Mouse (Mus musculus) mouse trophoblast stem cell (cell line): ENCODE measurements around the gene Dmrt1.

Experiments
- in situ Hi-C, 2 experiments: fragments of 300-500 bp; cut with MseI, MboI; formaldehyde crosslinking; loops; 2 replicates in 1 of 2; 3 replicates in 1 of 2; pipeline ENCODE4 v1.15.1; 2025

Dmrt1 gene

DNA sequence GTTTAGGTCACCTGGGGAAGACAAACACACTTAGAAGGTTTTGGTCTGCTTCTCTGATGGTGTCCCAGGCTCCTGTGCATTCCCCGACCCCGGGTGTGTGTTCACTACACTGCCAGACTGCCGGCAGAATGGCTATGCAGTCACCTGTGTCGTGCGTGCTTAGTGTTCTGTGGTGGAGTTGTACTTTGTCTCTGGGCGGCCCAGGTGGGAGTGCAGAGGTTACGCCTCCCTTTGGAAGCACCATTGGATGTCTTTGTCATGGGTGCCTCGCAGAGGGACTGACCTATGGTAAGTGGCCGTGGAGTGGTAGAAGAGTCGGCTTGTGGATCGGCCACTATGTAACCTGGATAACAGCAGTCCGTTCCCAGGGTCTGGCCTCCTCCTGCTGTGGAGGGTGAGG, 59.0 kb downstream of the Dmrt1 start:
- in situ Hi-C loops, result no loop called here

DNA sequence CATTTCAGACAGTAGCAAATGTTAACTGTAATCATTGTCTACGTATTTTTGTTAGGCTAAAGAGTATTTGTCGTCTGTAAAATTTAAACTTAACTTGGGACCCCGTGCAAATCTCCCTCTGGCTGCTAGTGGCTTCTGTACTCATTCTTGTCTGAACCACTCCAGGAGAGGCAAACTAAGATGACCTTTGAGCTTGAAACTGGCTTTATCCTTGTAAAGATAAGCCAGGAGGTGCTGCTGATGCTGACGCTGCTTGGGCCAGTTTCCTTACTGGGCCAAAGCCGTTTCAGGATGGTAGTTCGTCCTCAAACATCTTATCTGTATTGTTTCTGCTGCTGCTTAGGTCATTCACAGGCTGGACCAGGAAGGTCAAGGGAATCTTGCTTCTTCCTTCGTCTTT, 64.4 kb downstream of the Dmrt1 start:
- in situ Hi-C loops, result no loop called here

DNA sequence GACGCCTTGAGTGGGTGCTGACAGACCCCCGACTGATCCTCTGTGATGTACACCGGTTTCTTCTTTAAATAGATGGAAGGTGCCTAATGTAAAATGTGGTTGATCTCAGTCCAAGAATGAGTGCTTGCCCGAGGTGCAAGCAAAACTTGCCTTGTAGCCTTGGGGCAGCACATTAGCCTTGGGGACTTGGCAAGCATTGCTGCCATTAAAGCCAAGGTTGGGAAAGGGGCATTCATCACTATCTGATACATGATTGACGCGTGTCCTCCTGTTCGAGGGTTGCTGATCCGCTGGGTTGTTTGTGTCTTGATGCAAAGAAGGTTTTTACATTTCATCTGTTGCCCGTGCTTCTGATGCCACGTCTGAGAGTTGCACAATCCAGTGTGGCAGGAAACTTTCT, 69.0 kb downstream of the Dmrt1 start:
- in situ Hi-C loops, result no loop called here

DNA sequence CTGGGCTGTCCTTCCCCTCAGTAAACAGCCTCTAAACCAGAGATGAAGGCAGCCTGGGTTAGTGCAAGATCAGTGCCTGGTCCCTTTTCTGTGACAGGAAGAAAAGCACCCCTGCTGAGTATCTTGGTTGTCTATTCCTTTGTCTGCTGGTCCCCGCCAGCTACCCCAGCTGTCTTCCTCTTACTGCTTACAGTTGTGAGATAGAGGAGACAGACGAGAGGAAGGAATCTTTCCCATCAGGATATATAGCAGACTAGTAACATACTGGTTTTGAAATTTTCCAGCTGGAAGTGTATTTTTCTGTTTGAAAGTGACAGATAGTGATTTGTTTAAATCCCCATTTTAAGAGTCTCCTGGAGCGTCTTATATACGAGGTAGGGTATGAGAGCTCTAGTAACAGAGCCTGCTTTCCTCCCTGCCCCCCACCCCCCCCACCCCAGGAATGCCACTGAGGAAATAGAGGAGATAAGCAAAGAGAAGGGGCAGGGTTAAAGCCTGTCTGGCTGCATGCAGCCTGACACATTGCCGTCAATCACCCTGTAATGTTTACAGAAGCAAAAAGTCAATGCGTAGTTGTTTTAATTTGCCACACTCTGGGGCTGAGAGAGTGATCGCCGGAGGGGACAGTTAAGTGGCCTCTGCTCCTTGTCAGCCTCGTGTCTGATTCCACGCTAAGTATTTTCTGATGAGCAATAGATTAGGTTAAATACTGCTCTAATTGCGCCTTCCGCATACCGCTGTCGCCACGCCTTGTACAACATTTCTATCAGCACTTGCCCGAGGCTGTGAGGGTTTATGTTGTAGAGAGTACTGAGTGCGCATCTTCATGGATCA, 69.8 kb downstream of the Dmrt1 start:
- in situ Hi-C loops, result no loop called here

DNA sequence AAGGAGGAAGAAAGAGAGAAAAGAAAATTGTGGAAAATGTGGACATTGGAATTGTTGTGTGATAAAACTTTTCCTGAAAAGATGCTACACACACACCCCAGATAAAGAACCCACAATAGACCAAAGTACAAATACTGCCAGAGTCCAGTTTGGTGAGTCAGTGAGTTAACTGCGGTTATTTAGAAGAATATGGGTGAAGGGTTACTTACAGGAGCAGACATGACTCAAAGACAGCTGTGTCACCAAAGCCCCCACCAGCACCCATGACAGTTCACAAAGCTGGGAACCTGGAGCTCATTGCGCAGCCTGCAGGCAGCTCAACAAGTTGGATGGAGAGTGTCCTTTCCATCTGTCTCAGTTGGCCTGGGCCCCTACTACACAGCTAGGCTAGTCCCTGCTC, 72.9 kb downstream of the Dmrt1 start:
- in situ Hi-C loops, result no loop called here

GRCm38 (mm10) chr19:25579440-25579839, 74.0 kb downstream of the Dmrt1 start:
- in situ Hi-C loops, result no loop called here

GRCm38 (mm10) chr19:25597717-25598232, 92.4 kb downstream of the Dmrt1 start:
- in situ Hi-C loops, result no loop called here

DNA sequence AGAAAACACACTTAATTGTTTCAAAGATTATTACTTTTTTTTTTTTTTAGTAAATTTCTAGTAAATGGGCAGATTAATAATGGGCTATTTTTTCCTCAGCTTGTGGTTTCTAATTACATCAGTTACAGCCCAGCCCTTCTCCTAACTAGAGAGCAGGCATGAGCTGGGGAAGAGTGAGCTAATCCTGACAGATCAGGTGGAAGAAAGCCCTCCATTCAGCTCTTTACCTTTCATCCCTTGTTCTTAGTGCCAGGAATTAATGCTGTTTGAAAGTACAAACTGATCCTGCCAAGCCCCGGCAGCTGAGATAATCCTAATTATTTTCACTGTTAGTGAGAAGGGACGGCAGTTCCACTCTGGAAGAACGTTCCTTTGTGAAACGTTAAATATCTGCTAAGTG, 93.2 kb downstream of the Dmrt1 start:
- in situ Hi-C loops, result no loop called here

DNA sequence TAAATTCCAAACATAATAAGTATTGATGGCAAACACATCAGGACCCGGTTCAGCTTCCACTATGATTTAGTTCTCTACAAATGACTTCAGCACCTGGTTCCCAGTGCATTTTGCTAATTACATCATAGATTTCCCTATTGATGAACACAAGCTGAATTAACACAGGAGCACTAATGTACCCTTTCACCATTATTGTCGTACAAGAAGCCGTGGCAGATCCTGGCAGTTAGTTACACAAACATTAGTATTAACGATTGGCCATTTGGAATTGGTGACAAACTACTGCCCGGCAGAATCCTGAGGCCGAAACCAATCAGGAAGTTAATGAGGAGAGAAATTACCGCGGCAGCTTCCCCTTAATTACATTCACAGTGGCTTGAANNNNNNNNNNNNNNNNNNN, 96.5 kb downstream of the Dmrt1 start:
- in situ Hi-C loops, result no loop called here

DNA sequence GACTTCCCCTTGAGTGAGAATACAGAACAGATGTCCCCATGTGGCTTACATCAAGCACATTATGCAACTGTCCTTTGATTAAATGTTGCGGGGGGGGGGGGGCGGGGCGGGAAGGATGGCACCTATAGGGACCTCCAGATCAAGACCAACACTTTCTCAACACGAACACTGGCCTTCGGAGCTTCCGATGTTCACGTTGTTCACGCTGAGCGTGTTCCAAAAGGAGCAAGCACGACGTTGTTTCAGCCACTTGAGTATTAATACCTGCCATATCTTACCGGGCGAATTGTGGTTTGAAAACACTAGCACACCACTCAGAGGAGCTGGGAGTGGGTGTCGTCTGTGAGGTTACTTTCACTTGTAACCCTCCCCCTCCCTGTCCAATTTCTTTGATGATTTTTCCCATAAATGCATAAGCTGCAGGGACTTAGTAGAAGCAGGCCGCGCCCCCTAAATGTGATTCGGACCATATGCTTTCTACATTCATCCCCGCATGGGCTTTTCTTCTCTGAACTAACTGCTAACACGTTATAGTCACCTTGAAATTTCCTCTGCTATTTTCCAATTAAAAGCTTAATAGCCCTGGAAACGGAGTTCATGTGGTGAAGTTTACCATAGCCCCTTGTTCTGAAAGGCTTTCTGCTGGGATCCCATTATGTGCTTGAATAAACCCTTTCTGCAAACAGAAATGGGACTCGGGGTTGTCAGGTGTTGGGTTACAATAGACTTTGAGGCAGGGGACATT, 102.2 kb downstream of the Dmrt1 start:
- in situ Hi-C loops, result no loop called here

GRCm38 (mm10) chr19:25608206-25608580, 102.8 kb downstream of the Dmrt1 start:
- in situ Hi-C loops, result no loop called here

DNA sequence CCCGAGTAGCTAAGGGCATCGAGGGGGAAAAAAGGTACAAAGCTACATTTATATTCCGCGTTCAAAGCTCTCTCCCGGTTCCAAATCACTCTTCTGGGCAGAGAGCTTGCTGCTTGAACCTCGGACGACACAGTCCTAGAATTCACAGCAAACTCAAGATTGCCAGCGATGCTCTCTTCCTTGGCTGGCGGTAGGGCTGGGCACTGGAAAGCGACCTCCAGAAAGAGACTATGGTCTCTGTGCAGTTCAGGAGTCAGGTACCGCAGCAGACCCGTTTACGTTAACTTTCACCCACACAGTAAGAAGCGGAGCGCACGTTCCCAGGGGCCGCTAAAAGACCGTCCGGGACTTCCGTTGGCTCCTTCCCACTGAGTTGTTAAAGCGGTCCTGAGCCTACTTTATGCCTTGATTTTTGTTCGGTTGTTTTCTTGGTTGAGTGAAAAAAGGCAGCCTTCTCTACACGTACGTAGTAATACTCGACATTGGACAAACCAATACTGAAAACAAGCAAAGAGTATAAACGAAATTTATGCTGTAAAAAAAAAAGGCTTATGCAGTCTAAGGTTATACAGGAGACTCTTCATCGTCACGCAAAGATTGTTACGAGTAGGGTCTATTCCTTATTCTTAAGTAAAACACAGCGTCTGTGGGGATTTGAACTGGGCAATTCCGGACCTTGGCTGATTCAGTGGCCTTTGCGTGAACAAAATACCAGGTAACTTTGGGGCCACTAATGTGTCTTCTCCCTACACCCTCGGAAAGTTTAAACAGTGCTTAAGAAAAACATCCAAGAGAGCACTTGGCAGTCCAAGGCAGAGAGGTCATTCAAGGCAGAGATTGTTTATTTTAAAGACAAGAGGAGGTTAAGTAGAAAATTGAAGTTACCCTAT, 103.8 kb downstream of the Dmrt1 start:
- in situ Hi-C loops, result no loop called here

DNA sequence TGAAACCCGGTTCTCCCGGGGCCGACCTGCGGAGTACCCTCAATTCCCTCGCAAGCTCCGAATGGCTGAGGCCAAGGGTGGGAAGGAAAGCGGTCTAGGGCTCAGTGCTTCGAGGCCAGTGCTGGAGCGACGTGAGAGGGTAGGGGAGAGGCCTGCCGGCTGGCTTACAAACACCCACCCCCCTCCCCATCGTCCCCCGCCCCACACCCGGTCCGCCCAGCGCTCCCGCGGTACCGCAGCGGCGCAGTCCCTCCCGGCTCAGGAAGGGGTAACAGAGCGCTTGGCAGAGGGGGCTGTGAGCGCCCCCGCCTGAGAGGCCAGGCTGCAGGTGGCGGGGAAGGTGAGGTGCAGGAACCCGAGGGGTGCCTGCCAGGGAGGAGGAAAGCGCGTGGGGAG, 104.6 kb downstream of the Dmrt1 start, which contains the start of gene Dmrt3:
Gene Dmrt3, plus strand, starts transcription at position 287 of the 396 bp plus-strand sequence.
- in situ Hi-C loops, result no loop called here

- in situ Hi-C loops, result no loop called here
Observed at GRCm38 (mm10) chr19:25610411-25611111, 105.1 kb downstream of the Dmrt1 start.

GRCm38 (mm10) chr19:25611116-25611515, 105.7 kb downstream of the Dmrt1 start:
- in situ Hi-C loops, result no loop called here

DNA sequence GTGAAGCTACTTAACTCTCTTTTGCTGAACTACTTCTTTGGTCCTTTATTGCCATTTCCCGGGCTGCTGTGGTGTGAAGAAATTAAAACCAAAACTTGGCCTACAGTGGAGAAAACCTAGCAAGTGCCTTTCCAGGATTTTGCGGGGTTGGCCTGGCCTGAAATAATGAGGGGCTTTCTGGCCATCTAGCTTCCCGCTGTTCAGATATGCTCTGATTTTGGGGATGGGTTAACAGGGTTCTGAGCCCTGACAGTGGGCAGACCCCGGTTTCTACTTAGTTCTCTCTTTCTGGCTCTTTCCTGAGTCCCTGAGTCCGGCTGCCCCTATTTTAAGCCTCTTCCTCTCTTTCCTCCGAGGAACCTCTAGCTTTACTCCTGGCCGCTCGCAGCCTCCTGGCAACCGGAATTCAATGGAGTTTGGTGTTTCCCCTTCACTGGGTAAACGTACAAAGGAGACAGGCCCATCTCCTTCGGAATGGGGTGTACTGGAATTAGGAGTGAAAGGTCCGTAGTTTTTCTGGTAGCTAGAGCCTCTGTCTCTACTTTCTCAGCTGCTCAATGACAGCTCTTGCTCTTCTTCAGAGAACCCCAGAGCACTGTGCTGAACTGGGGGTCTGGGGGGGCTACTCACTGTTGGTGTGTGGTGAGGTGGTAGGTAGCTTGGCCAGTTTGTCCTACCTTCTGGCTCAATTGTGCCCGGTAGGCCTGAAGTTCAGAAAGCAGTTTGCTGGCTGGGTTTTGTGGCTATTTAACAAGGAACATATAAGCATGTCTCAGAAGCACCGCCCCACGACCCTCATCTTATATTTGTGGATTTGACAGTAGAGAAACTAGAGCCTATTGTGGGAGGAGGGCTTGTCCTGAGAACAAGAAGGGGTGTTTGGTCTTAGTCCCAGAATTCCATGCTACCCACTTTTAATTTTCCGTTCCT, 106.7 kb downstream of the Dmrt1 start:
- in situ Hi-C loops, result no loop called here

DNA sequence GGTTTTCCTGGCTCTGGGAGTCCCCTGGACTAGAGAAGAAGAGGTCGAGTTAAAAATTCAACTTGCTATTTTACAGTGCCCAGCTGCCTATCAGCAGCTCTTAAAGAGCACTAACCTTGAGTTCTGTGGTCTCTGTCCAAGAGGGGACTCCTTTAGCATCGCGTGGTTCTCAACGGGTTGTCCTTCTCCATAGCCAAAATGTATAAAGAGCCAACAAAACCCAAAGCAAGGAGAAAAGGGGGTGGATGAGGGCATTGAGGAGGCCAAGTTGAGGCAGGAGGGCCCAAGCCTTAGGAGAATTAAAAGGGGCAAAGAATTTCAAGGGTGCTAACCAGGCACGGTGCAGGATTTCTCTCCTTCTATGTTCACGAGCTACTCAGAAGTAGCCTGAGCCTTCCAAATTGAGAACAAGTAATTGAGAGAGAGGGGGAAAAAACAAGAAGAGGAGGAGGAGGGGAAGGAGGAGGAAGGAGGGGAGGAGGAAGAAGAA, 107.4 kb downstream of the Dmrt1 start:
- in situ Hi-C loops, result no loop called here

- in situ Hi-C loops, result no loop called here
Observed at GRCm38 (mm10) chr19:25613476-25614300, 108.3 kb downstream of the Dmrt1 start.

- in situ Hi-C loops, result no loop called here
Observed at GRCm38 (mm10) chr19:25615889-25616288, 110.5 kb downstream of the Dmrt1 start.
